Mouse (Mus musculus) spleen, postnatal 4 days (tissue): ENCODE data around the gene Eda.

Experiments
- DNase-seq, 2 experiments: peaks; one replicate each; pipeline ENCODE4 v3.0.0; 2022; ENCODE audit warnings: low spot score in 2 of 2

The Eda gene

DNA sequence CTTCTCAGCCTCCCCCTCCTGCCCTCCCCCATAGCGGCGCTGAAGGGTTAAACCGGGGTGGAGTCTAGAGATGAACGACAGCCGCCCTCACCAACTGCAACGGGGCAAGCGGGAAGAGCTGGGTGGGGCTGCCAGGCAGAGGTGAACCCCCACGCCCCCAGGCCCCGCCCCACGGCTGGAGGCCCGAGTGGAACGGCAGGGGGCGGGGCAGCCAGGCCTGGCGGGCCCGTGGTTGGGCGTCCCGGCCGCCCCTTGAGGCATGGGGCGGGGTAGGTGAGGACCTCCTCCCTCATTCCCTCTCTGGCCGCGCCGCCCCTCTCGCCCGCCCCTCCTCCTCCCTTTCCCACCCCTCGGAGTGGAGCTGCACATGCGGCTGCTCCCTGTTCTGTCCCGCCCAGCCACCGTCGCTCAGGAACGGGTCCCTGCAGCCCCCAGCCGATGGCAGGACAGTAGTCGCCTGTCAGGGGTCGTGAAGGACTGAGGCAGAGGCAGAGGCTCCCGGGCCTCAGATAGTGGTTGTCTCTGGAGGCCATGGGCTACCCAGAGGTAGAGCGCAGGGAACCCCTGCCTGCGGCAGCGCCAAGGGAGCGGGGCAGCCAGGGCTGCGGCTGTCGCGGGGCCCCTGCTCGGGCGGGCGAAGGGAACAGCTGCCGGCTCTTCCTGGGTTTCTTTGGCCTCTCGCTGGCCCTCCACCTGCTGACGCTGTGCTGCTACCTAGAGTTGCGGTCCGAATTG is at the start of gene Eda:
Gene Eda, plus strand, starts transcription at position 357 of the 735 bp plus-strand sequence.
- peak; percentile 67 to 83 for DNase-seq

DNA sequence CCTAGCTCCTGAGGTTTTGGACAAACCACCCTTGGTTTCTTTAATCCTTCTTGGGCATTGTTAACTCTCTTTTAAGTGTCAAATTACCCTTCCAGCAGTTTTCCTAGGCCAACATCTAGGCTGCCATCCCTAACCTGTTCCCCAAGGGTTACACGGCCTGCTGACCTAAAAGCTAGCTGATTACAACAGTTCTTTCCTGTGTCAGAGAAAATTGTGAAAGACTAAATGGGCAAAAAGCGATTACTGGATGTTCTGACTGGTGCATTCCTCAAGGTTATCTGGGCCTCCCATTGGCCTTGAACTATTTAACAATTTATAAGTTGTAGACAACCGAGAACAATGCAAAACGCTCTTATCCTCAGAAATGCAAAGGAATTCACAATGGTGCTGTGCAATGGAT is 14.4 kb upstream of the Eda start:
- DNase-seq: no peak

DNA sequence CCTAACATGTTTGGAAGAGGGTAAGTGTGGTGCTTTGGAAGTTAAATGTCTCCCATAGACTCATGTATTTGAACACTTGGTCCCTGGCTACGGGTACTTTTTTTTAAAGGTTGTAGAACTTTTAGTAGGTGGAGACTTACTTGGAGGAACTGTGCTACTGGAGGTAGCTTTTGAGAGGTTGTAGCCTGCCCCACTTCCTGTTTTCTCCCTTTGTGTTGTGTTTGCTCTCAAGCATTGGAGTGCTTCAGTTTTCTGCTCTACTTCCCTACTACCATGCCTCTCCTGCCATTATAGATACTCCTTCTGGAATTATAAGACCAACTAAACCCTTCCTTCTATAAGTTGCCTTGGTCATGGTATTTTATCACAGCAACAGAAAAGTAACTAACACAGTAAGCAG is 5.3 kb upstream of the Eda start:
- no peak for DNase-seq

DNA sequence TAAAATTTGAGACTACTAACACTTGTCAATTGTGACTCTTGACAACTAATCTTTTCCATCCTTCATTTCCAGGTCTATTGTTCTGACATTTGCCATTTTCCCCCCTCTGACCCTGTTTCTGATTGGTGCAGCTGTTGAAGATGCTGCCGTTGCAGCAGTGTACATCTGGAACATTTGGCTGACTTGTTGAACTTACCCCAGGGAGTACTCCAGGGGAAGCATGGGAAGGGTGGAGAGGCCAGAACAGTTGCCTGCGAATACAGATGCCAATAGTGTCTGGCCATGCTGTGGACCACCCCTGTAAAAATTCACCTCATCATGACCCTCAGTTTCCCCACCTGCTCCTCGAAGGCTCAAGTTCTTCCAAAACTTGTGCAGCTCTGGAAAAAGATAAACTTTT is 1.0 kb upstream of the Eda start:
- no peak for DNase-seq

DNA sequence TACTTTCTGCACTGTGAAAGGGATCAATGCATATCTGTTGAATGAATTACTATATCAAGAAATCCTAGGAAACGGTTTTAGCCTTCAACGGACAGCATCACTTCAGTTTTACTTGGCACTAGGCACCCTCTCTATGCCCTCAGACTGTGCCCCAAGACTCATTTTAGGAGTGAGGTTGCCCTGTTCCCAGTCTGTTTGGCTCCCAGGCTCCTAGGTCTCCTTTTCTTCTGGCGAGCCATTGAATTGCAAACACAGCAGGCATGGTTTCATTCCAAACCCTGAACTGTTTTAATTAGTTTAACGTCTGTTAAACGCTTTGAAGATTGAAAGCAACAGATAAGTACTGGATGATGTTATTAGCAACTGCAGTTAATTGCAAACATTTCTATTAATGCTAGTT is 603 bp upstream of the Eda start:
- no peak for DNase-seq

DNA sequence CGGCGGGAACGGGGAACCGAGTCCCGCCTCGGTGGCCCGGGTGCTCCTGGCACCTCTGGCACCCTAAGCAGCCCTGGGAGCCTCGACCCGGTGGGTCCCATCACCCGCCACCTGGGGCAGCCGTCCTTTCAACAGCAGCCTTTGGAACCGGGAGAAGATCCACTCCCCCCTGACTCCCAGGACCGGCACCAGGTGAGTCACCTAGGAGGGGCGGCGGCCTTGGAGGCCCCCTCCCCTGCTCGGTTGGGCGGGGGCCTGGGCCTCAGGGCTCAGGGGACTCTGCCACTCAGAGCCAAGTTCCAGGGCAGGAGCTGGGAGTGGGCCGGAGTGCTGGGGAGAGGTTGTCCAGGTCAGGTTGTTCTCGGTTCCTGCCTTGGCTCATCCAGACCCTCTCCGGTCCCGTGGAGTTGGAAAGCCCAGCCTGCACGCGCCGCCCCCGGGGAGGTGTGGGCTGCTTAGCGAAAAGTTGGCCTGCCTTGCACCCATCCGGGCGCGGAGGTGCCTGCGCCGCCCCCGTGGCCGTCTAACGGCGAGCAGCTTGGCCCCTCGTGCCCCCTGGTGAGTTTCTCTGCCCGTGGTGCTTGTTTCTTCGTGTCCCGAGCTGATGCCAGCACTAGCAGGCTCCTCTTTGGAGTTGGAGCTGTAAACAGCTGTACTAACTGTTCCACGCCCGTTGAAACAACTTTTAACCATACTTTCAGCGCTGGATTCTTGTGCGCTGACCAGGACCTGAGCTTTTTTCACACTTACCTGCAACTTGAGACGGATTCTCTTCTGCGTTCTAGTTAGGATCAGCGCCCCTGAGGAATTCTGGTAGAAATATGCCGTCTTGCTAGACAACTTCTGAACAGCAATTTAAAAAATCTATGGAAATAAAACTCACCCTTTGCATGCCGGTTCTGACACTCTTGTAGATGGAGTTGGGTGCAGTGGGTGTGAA is 849 bp downstream of the Eda start:
- peak; percentile 10 to 67 for DNase-seq

DNA sequence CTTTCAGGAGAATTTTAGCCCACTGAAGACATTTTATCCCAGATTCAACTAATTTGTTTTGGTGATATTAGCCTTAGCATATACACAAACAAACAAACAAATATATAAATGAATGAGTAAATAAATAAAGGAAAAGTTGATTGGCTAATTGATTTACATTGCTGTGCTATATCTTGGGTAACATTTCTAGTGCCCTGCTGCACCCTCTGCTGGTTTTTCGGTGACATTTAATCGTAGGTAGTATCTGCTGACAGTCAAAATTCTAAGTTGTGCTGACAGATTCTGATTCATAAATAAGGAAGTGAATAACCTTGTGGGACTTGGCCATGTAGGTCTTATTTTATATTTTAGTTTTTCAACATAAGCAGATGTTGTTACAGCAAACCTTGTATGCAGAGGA is 2.9 kb downstream of the Eda start:
- no peak for DNase-seq

DNA sequence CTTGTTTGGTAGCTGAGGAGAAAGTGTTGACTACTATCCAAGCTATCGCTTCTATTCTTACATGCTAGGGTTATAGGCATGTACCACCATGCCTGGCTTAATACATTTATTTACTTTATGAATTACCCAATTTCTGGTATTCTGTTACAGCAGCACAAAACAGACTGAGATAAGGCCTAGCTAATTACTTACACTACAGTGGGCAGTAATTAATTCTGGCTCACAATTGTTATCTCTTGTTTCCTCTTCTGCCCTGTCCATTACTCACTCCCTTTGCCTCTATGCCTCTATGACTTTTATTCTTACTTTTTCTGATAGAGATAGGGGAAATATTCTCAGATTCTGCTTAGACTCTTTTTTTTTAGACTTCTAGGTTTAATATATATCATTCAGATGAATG is 18.0 kb downstream of the Eda start:
- no peak for DNase-seq

DNA sequence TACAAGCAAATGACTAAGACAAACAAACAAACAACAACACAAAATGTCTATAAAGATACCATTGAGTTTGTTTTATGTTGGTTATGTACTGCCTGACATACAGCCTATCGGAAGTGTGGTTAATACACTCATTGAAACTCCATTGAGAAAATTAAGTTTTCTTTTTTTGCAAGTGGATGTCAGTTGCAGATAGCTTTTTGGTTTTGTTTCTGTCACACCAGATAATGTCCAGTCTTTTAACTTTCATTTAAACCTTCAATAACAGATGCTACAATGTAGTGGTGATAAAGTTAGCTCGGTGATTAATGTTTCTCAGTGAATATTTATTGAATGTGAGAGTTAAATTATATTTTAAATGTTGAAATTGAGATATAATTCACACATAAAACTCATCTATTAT is 23.9 kb downstream of the Eda start:
- DNase-seq: no peak

DNA sequence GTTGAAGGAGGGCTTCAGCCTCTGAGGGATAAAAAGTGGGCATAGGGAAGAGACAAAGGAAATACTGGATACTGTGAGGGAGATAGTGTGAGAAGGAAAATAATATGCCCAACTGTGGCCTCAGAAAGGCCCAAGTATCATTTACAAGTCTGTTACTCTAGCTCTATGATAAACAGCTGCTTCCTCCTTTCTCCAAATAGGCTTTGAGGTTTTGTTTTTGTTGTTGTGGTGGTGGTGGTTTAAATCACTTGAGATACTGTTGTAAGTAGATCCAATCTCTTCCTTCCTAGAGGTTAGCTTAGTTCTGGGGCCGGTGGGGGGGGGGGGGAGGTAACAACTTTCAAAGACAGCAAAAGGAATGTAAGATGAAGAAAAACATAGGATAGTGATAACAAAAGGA is 143.0 kb downstream of the Eda start:
- no peak for DNase-seq

DNA sequence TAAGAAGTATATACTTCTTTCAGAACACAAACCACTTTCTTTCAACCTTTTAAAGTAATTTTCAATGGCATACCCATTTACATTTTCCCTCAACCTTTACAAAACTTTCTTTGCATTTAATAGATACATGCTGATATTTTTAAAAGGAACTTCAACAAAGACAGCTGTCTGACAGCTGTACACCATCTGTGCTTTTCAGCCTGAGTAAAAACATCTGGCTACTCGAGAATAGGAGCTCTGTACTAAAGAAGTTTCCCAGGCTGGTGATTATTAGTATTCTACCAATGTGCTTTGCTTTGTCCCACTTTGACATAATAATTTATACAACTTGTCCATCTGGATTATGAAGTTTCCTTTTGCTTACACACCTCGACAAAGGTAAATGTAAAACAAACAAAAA is 219.9 kb downstream of the Eda start:
- no peak for DNase-seq

DNA sequence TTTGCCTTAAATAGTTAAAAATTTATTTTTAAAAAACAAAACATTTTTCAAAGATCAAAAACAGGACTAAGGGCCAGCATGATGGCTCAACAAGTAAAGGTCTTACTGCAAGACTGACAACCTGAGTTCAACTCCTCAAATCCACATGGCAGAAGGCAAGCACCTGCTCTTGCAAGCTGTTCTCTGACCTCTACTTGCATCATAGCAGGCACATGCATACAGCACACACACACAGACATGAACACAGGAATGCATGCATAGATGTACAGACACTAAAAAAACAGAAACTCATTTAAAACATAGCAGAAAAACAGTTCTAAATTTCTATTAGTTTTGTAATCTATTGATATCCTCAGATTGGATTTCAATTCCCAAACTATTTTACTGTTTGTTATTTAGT is 338.2 kb downstream of the Eda start:
- no peak for DNase-seq

DNA sequence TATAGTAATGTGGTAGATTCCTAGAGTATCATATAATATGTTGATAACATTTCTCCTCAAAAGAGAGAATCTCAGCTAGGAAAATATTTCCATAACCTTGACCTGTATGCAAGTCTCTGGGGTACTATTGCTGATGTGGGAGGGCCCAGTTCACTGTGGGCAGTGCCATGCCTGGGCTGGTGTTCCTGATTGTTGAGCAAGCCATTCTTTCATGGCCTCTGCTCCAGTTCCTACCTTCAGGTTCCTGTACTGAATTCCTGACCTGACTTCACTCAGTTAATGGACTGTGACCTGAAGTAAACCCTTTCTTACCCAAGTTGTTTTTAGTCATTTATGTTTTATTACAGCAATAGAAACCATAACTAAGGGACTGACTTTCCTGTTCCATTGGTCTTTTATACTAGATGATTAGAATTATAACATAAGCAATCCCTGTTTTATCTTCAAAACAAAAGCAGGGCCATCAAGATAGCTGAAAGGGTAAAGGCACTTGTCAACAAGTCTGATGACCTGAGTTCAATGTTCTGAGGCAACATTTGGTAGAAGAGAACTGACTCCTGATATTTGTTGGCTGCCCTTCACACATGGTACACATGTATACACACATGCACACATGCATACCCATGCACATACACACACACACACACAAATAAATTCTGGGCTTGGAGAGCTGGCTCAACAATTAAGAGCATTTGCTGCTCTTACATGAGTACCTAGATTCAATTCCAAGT is 338.9 kb downstream of the Eda start:
- no peak for DNase-seq

DNA sequence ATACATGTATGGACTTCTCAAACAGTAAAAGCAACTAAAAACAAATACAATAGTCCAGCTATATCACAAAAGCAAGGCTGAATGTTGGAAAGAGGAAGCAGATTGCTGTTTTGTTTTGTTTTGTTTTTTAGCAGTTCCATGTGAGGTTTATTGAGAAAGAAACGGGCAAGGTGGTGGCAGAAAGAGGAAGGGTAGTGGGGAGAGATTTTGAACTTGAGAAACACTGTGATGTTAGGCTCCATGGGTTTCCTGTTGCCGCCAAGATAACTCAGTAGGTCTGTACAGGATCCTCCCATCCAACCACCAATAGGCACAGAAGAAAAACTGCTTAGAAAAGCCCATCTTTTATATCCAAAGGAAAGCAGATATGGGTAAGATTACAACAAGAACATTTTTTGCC is 365.3 kb downstream of the Eda start:
- DNase-seq: no peak

DNA sequence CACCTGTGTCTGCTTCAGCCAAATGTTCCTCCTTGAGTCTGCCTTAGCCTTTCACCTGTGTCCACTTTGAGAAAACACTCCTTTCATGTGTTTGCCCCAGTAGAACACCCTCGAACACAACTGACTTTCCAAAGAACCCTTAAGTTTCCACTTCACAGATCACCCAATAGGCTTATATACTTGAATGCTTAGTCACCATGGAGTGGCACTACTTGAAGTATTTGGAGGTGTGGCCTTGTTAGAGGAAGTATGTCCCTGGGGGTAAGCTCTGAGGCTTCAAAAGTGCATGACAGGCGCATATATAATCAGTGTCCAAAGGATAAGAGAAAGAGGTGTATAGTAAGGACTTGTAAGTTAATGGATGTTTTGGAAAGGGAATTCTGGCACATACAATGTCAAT is 369.0 kb downstream of the Eda start:
- DNase-seq: no peak

DNA sequence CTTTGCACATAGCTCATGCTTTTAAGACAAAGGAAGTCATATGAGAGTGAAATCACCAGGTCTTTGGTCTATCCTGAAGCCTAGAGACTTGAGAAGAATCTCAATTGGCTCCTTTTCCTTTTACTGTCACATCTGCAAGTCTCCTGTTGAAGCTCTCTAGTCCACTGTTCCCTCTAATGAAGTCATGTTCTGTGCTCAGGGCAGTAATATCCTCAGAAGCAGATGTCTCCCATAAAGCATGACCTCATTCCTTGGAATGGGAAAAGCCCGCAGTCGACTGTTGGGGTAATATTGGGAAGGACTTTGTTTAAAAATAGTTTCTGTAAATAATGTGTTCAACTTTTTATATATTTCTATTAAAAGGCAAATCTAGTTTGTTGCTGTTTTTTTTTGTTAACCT is 381.6 kb downstream of the Eda start:
- DNase-seq: no peak

DNA sequence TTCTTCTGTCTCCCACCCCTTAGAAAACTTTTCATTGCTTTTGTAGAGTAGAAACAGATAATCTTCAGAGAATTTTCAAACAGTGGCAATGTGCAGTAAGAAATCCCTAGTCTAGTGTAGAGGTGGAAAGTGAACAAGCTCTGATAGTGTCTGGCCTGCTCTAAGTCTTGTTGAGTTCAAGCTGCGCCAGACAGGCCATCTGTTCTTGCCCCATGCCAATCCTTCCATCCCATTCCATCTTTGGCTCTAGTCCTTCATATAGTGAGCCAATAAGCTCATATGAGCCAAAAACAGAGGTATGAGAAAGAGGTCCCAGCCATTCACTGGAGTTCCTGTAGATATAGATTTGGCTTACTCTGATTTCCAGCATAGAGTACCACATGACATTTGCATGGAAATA is 414.5 kb downstream of the Eda start:
- no peak for DNase-seq

DNA sequence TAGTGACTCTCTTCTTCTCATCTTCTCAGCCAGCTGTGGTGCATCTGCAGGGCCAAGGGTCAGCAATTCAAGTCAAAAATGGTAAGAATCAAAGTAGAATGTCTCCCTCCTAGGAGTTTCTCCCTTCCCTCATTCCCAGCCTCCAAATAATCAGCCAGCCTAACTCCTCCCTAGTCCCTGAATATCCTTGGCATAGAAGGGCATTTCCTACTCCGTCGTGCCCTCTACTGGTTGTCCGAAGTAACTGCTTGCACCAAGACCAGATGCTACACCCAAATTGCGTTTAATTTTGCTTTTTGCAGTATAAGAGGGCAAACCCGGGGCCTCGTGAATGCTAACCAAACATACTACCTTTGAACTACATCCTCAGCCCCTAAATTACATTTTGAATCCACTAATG is 416.9 kb downstream of the Eda start:
- no peak for DNase-seq

DNA sequence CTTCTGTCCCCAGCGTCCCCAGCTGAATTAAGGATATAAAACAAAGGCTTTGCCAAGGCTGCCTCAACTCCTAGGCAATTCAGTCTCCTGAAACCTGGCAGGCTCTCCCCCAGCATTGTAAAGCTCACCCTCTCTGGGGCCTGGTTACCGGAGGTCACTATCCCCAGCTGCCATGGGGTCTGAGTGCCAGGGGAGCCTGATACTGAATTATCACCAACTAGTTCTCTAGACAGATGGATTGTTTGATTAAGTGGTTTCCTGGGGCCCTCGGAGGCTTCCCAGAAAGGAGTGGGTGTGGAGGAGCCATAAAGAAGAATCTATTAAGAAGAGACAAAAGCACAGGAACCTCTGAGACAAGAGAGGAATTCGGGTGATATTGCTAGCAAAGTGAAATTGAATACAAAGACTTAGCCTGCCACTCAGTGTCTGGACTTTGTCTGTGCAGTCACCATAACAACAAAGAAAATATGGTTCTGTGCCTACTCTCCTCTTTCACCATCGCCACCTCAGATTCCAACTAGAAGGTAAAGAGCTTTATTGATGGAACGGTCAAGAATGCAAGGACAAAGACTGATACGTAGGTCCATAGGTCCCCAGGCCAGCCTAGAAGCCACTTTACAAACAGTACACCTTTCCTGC is 418.9 kb downstream of the Eda start:
- no peak for DNase-seq

DNA sequence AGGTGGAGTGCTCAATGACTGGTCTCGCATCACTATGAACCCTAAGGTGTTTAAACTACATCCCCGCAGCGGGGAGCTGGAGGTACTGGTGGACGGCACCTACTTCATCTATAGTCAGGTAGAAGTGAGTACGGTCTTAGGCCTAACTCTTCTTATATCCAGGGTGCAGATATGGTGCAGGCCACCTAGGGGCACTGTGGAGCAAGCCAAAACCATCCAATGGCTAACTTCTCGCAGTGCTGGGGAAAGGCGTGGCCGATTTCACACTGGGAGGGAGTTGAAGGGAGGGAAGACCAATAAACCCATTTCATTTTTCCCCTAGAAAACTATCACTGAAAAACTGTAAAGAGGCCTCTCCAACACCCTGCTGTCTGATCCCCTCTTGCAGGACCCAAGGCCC is 419.6 kb downstream of the Eda start:
- no peak for DNase-seq

DNA sequence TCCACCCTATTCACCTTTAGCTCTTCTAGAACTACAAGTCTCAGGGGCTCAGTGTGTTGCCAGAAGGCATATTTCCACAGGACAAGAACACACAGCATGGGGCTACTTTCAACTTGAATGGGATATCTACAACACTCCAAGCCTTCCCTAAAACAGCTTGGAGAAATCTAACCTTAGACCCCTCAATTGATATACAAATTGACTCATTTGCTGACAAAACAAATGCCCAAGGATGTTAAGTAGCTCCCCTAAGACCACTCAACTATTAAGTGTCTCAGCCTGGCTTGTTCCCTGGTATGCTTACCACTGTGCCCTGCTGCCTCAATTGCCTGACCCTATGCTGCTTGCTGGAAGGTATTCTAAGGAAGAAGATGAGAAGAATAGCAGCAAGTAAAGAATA is 425.5 kb downstream of the Eda start:
- no peak for DNase-seq

DNA sequence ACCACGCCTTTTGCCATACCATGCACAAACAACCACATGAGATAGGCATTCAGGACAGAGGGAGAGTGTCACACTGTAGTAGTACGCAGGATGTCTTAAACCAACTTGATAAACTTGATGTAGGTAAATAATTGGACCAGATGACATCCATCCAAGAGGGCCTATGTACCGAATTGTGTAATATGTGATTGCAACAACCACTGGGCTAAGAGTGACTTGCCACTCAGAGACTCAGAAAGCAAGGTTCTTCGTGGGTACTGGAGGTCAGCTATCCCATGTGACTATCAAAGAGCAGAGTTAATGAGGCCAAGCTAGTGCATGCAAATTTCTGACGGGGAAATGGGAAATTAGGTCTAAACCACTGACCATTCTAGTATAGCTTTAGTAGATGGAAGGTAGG is 426.3 kb downstream of the Eda start:
- DNase-seq: no peak
